Mouse (Mus musculus): ENCODE data around the gene Gm17490. TPM values are rescaled to one million over a fixed set of nuclear protein-coding genes. Genes with fewer than 3 reads are reported as not detected.

Gm17490 gene
- polyA plus RNA-seq, 1 experiment: not detected

DNA sequence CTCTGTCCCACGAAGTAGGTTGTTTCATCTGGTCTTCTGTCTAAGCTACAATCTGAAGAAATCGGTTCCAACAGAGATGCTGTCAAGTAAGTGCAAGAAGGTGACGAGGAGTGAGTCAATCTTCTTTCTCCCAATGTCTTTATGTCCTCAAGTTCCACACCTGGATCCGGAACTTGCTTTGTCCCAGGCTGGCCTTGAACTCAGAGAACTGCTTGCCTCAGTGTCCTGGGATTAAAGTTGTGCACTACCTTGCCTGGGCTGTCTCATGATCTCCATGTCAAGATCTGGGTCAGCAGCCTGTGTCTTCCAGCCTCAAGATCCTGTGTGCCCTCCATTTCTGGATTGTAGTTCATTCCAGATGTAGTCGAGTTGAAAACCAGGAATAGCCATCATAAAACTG is 22.0 kb downstream of the Gm17490 start, which contains the start of gene Rbm17:
TSS of gene Rbm17 (minus strand) at position 101 of the 400 bp plus-strand sequence.
- no peaks in the 10 kb centered on the region; the same call in 1 of the 2 replicates for H3K4me1 ChIP-seq (ENCODE audit: control insufficient read depth, insufficient read depth, low read length)
- no peak for DNase-seq
- 86% methylated on average over 5 of the region's 5 CpGs for WGBS
- no peak for TF ChIP-seq POLR2A (IDR thresholded peaks at IDR 0.05; ENCODE audit: borderline replicate concordance, extremely low read depth, low read depth, low read length)
- no peak for TF ChIP-seq CTCF (IDR thresholded peaks at IDR 0.05; ENCODE audit: insufficient read depth, low read length)
- H3K4me3 ChIP-seq (replicated peaks; ENCODE audit: extremely low read depth, low read depth, low read length): peak within 1 kb of the TSS; percentile 75

- TF ChIP-seq CTCF (IDR thresholded peaks at IDR 0.05; ENCODE audit: insufficient read depth, low read length) (peak; percentile 100), POLR2A (IDR thresholded peaks at IDR 0.05; ENCODE audit: borderline replicate concordance, extremely low read depth, low read depth, low read length) (peak; percentile 60; the same call in 1 of the 2 replicates)
Measured at GRCm38 (mm10) chr2:11602506-11603489, 23.3 kb downstream of the Gm17490 start.

DNA sequence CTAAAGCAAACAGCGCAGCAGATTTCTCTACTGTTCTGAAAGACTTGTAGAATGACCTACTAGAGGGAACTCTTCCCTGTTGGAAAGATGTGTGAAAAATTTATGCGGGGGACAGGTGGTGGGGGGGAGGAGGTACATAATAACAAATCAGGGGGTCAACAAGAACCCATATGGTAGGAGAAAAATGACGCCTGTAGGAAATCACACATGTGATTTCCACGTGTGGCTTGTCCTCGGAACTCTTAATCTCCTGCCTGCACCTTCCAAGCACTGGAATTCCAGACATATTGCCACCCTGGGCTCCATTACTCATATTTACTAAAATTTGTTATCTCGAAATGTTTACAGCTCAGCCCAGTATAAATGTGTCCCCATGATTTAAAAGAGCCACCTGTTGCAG is 24.3 kb downstream of the Gm17490 start:
- no peak for TF ChIP-seq CTCF (IDR thresholded peaks at IDR 0.05; ENCODE audit: insufficient read depth, low read length)
- no peak for TF ChIP-seq POLR2A (IDR thresholded peaks at IDR 0.05; ENCODE audit: borderline replicate concordance, extremely low read depth, low read depth, low read length)
- 73% methylated on average over 6 of the region's 6 CpGs for WGBS
- H3K4me3 ChIP-seq (replicated peaks; ENCODE audit: extremely low read depth, low read depth, low read length): no peak overlapping the region
- DNase-seq: no peak
- no peaks in the 10 kb centered on the region; the same call in 1 of the 2 replicates for H3K4me1 ChIP-seq (ENCODE audit: control insufficient read depth, insufficient read depth, low read length)

More at GRCm38 (mm10) chr2:11602506-11603489, 23.3 kb downstream of the Gm17490 start:
- WGBS: under 1% methylated on average over 78 of the region's 78 CpGs
- Histone ChIP-seq H3K4me3 (replicated peaks; ENCODE audit: extremely low read depth, low read depth, low read length) (peak overlapping the region; percentile 75), H3K4me1 (ENCODE audit: control insufficient read depth, insufficient read depth, low read length) (no peaks in the 10 kb centered on the region; the same call in 1 of the 2 replicates)
- peak; percentile 94 for DNase-seq

DNA sequence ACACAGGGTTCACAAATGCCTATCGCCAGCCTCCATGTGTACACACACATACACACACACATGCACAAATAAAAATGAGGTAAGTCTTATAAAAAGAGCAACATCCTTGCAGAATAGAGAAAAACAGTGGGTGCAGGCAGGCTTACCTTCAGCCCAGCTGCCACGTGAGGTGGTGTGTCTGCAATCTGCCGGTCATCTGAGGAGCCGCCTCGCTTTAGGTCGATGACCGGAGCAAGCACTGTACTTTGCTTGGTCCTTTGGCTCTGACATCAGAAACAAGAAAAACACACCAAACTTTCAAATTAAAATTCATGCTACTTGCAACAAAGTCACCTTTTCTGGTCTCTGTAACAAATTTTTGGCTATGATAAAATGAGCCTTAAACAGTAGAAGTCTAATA is 28.2 kb downstream of the Gm17490 start:
- no peak for TF ChIP-seq POLR2A (IDR thresholded peaks at IDR 0.05; ENCODE audit: borderline replicate concordance, extremely low read depth, low read depth, low read length)
- TF ChIP-seq CTCF (IDR thresholded peaks at IDR 0.05; ENCODE audit: insufficient read depth, low read length): no peak
- 97% methylated on average over 7 of the region's 7 CpGs for WGBS
- no peaks in the 10 kb centered on the region; the same call in 1 of the 2 replicates for H3K4me1 ChIP-seq (ENCODE audit: control insufficient read depth, insufficient read depth, low read length)
- H3K4me3 ChIP-seq (replicated peaks; ENCODE audit: extremely low read depth, low read depth, low read length): no peak overlapping the region
- no peak for DNase-seq

DNA sequence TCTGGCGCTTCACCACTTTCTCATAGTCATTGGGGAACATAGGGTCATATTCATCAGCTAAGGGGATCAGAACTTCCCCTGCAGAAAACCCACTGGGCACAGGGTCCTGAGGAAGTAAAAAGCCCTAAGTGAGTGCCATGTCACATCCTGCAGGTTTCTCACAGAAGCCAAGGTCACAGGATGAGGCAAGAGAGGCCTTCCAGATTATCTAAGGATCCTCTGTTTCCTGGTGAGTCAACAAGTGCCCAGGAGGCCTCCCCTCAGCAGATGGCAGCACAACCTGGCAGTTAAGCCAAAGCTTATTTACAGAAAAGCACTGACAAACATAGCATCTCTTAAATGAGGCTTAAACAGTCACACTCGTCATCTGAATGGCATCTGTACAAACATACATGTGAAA is 29.4 kb downstream of the Gm17490 start:
- no peak for DNase-seq
- Histone ChIP-seq H3K4me3 (replicated peaks; ENCODE audit: extremely low read depth, low read depth, low read length) (no peak overlapping the region), H3K4me1 (ENCODE audit: control insufficient read depth, insufficient read depth, low read length) (no peaks in the 10 kb centered on the region; the same call in 1 of the 2 replicates)
- WGBS: 82% methylated on average over 2 of the region's 2 CpGs
- TF ChIP-seq POLR2A (IDR thresholded peaks at IDR 0.05; ENCODE audit: borderline replicate concordance, extremely low read depth, low read depth, low read length): no peak
- no peak for TF ChIP-seq CTCF (IDR thresholded peaks at IDR 0.05; ENCODE audit: insufficient read depth, low read length)

DNA sequence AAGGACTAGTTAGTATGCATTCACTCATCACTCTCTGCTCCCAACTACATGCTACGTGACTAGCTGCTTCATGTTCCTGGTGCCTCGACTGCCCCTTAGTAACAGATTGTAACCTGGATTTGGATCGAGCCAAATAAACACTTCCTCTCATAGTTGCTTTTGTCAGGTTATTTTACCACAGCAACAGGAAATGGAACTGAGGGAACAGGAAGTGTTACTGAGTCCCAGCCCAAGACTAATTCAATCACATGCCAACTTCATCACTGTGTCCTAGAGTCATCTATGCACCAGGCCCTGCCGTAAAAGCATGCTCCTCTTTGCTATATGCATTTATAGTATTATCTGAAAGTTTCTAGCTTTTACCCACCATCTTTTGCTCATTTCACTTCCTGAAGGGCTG is 38.1 kb downstream of the Gm17490 start:
- DNase-seq: no peak
- Histone ChIP-seq H3K4me3 (replicated peaks; ENCODE audit: extremely low read depth, low read depth, low read length) (no peak overlapping the region), H3K4me1 (ENCODE audit: control insufficient read depth, insufficient read depth, low read length) (peaks cover 3% of the 10 kb centered on the region)
- TF ChIP-seq POLR2A (IDR thresholded peaks at IDR 0.05; ENCODE audit: borderline replicate concordance, extremely low read depth, low read depth, low read length) (no peak), CTCF (IDR thresholded peaks at IDR 0.05; ENCODE audit: insufficient read depth, low read length) (no peak)
- 42% methylated on average over 4 of the region's 4 CpGs for WGBS

DNA sequence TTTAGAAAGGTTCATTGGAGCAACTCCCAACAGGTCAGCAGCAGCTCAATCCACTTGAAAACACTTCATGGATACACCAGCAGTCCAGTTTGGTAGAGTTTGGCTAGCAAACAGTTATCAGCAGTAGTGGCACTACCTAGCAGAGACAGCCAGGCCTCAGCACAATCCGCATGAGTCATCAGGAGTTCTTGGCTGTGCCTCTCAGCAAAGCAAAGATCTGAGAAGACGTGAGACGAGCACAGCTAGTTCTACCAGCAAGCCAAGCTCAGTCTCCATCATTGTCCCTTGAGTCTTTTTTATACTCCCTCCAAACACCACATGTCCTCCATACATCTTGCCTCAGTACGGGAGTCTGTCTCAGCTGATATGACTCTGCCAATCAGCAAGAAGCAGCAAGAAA is 46.7 kb downstream of the Gm17490 start:
- TF ChIP-seq CTCF (IDR thresholded peaks at IDR 0.05; ENCODE audit: insufficient read depth, low read length): no peak
- TF ChIP-seq POLR2A (IDR thresholded peaks at IDR 0.05; ENCODE audit: borderline replicate concordance, extremely low read depth, low read depth, low read length): no peak
- 91% methylated on average over 4 of the region's 4 CpGs for WGBS
- no peak for DNase-seq

GRCm38 (mm10) chr2:11578187-11578586 is 47.9 kb downstream of the Gm17490 start:
- WGBS: 90% methylated on average over 6 of the region's 6 CpGs
- H3K4me1 ChIP-seq (ENCODE audit: control insufficient read depth, insufficient read depth, low read length): no peaks in the 10 kb centered on the region
- no peak overlapping the region for H3K4me3 ChIP-seq (replicated peaks; ENCODE audit: extremely low read depth, low read depth, low read length)
- DNase-seq: no peak
- TF ChIP-seq CTCF (IDR thresholded peaks at IDR 0.05; ENCODE audit: insufficient read depth, low read length): no peak
- no peak for TF ChIP-seq POLR2A (IDR thresholded peaks at IDR 0.05; ENCODE audit: borderline replicate concordance, extremely low read depth, low read depth, low read length)

More for the DNA sequence above, 46.7 kb downstream of the Gm17490 start:
- H3K4me3 ChIP-seq (replicated peaks; ENCODE audit: extremely low read depth, low read depth, low read length): no peak overlapping the region
- H3K4me1 ChIP-seq (ENCODE audit: control insufficient read depth, insufficient read depth, low read length): no peaks in the 10 kb centered on the region

Other genes with a start within 250 kb of the Gm17490 start
- 40.2 and 44.4 TPM in 2 replicates for gene Pfkfb3, start 72.2 kb downstream of the Gm17490 start, polyA plus RNA-seq (2012; rRNA removed)
- 28.2 and 62.4 TPM in 2 replicates for gene Rbm17, start 22.1 kb downstream of the Gm17490 start, polyA plus RNA-seq (2012; rRNA removed)
- 0.23 and 0.30 TPM in 2 replicates for gene Il2ra, start 16.5 kb upstream of the Gm17490 start, polyA plus RNA-seq (2012; rRNA removed)
- 20.7 and 26.2 TPM in 2 replicates for gene Il15ra, start 79.0 kb upstream of the Gm17490 start, polyA plus RNA-seq (2012; rRNA removed)
- 34.2 and 44.9 TPM in 2 replicates for gene Fbh1, start 151.3 kb upstream of the Gm17490 start, polyA plus RNA-seq (2012; rRNA removed)
- gene Ankrd16, start 151.6 kb upstream of the Gm17490 start, polyA plus RNA-seq (2012; rRNA removed): 41.7 and 53.1 TPM in 2 replicates